Mouse (Mus musculus) c-Kit-positive CD71-positive TER-119-positive erythroid progenitor cells, embryonic 14.5 days (primary cell): Measurements from ENCODE around the gene Ebf1.

Source experiments
- DNase-seq: peaks from one replicate; pipeline ENCODE4 v3.0.0-alpha.2; 2013; ENCODE audit warnings: low spot score

Ebf1 gene

DNA sequence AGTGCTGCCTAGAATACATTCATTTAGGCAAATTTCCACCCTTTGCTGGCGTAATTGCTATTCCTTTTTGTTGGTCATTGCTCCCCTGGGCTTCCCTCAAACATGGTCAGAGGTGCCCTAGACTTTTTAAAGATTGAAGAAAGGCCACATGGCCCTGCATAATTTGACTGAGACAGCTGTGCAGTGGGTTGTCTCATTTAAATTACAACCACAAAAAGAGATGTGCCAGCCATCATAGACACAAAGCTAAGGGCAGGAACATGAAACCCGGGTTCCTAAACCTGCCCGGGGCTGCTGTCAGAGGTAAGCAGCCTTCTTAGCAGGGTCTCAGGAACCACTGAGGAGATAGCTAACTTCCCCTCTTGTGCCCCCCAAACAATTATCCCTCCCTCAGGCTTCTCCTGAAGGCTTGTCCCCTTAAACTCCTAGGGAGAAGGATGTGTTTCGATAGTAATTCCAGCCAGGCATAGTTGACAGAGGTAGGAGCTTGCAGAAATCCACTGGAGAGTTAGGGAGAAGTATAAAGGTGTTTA is 46.6 kb downstream of the Ebf1 start:
- DNase-seq: no peak

DNA sequence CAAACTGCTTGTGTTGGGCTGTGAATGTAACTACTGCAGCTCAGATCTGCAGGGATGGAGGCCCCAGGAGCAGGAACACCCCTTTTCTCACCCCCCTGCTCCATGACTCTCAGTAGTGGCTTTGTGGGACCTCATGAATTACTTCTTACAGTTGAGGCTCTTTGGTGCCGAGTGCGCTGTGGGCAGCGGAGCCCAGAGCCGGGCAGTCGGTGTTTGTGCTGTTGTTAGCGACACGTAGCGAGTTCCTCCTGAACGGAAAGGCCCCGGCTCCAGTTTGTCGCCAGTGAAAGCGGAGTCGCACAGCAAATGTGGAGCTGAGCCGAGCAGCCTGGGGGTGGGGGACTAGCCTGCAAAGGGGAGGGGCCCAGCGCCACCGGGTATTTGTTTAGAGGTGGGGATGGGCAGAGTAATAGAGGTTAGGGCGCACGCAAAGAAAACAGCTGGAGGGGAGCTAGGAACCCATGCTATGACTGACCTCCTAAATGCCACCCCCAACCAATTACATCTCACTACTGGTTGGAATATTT is 48.1 kb downstream of the Ebf1 start:
- no peak for DNase-seq

DNA sequence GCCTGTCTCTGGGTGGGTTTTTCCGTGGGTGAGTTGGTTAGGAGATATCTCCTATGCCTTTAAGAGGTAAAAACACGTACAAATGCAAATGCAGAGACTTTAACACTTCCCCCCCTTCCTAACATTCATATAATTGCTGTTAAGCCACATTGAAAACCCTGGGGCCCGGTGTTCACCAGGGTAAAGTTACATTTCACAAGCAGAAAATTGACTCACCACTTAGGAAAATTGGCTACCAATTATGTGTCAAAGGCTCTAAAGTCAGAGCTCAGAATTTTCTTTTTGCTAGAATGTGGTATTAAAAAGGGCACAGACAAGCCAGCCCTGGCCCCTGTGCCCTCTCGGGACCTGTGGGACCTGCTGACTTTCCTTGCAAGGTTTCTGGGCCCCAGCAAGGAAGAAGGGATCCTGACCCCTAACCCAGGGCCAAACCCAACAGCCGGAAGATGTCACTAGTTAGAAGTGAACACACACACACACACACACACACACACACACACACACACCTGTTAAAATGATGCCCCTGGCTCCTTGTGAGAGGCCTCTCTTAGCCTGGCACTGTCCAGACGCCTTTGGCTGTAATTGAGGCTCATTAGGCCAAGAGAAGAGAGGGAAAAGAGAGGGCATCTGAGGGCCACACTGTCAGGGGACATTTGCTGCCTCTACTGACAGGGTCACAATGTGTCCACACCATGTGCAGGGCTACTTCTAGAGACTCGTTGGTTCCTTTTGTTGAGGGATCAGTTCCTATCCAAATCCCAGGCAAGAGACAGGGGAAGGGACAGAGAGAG is 48.8 kb downstream of the Ebf1 start:
- no peak for DNase-seq

DNA sequence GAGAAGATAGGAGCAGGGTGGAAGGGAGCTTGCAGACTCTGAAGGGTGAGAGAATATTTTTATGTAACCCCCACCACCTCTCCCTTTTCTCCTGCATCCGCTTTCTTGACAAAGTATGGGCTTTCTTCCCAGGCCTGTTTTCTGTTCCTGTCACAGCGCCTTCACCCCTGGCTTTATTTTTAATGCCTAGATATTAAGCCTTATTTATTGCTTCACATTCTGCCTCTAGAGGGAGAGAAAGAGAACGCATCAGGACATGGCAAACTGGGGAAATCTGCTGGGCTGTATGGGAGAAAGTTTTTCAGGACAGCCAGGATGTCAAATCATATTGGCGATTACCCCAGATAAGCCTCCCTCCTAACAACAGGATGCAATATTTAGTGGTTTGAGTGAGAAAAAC is 49.6 kb downstream of the Ebf1 start:
- DNase-seq: no peak

DNA sequence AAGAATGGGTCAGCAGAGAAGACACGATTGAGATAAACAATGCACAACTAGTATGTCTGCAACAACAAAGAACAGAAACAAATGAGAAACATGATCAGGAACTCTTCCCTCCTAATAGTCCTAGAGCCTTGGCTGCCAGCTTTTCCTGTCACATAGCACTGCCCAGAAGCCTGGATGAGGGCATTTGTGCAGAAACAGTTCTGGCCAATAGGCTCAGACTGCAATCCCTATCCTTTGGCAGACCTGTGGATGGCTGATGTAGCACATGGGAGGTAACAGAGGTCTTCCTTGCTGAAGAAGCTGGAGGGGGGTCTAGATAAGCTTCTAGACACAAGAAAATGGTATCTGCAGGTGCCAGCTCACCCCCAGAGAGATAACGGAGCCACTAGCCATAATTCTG is 64.2 kb downstream of the Ebf1 start:
- DNase-seq: no peak

DNA sequence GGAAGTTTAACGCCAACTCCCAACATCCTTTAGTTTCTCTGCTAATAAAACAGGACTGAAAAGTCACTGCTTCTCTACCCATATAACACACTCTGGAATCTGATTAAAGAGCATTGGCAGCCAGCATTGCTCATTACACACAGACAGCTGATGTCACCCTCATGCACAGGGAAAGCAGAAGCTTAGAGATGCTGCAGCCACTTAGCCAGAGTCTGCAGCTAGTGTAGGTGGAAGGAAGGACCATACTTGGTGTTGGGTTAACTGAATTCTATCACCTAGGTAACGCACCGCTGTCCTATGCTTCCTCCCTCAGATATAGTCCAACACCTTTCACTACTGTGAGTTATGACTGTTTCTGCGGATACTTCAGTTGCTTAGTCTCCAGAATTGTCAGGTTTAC is 64.9 kb downstream of the Ebf1 start:
- no peak for DNase-seq

DNA sequence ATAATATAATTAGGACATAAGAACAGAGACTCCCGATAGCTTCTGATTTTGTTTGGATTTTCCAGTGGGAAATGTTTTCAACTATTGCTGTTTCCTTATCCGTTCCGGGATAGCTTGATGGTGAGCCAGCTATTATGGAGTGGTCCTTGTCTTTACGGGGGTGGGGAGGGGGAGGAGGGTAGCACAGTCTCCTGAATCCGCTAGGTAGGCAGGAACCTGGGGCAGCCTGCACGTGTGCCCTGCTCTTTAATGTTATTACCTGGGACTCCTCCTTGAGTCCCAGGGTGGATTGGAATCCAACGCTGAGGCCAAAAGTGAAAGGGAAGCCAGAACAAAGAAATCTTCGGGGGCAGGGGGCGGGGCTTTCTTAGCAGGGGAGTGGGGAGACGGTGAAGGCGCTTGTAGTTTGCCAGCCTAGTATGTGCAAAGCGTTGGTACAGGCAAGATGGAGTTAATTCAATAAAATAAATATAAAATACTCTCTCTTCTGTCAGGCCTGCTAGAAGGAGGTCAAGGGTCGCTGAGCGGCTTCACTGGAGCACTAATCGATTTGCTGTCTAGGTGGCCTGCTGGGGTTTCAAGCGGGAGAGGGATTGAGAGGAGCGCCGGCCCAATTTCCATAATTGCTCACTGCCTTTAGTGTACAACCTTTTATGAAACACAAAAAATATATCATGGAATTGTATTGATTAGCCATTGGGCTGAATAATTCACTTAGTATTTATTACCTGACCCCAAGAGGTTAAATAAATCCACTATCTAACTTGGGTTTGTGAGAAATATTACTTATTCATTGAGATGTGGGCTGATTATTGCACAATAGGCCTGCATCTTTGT is 65.8 kb downstream of the Ebf1 start:
- DNase-seq: no peak

DNA sequence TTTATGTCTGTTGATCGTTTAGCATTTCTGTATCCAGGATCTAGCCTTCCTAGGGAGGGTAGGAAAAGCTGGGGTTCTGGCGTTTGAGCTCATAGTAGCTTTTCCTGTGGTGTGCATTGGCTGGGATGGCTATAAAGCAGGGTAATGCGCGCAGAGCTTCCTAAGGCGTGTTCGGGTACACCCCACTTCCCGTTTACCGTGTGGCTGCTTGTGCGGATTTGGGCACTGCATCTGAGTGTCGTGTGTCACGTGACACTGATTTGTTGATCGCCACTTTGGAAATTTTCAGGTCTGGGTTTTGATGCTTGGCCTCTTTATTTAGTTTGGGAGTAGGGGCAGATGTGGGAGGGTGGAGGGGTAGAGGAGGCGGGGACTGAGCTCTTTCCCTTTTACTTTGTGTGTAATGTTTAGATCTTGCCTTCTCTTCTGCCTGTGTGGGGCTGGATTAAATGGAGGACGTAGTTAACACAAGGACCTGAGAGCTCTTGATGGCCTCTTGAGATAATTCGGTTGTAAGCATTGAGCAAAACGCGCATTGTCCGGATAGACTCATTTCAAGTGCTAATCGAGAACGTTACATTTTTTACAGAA is 67.5 kb downstream of the Ebf1 start:
- no peak for DNase-seq

DNA sequence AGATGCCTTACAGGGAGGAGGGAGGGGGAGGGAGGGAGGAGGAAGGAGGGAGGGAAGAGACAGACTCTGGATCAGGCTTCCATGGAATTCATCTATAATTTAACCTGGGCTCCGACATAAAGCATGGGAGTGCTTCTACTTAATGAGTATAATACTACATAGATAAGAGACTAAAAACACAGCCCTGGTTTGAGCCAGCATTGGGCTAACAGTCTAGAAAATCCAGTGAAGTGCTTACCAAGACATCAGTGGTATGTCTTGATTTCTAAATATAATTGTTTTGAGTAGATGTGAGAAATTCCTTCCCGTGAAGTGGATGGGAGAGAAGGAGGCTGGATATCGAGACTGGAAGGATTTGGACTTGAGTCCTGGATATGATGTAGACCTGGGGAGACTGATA is 68.0 kb downstream of the Ebf1 start:
- no peak for DNase-seq

DNA sequence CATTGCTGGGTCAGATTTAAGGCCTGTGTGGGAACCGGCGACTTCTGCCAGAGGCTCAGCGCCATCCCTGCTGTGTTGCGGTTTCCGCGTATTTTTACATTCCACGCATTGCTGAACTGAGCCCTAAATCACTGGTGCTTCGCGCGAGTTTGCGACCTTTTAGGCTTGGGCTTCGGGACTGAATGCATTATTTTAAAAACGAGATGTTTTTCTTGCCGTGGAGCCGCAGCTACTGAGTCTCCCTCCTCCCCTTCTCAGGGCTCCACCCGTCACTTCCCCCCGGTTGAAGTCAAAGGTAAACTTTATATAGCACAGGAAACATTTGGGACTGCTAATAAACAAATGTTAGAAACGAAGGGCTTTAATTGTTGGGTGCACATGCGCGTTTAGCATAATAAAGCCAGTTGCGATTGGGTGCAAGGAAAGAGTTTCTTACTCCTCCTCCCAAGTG is 68.8 kb downstream of the Ebf1 start:
- no peak for DNase-seq

DNA sequence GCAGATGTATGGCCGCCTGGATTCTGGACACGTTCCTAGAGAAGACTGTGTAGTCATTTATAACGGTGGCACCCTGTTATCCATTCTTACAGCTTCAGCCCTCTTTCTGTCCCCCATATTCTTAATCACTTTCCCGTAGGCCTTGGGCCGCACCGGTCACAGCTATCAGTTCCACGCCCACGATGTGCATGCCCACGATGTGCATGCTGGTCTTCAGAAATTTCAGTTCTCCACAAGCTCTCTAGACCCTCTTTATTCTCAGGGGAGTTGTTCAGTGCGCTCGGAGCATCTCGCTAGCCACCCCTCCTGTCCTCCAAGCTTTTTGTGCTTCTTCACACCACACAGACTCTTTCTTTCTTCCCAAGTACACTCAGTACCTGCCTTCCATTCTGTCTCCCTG is 69.3 kb downstream of the Ebf1 start:
- no peak for DNase-seq

DNA sequence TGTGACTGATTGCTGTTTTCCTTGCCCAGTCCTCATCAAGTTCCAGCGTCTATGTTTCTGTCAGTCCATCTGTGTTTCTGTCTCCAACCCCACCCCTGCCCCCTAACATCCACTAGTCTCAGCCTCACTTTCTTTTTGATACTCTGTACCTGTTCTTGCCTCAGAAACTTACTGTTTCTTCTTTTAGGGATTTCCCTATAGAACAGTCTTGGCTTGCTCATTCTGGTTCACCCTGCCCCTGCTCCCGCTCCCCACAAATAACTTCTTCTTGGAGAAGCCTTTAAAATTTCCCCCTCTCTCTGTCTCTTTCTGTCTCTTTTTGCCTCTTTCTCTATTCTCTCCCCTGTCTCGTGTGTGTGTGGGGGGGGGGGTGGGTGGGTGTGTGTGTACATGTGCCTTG is 71.4 kb downstream of the Ebf1 start:
- DNase-seq: no peak

DNA sequence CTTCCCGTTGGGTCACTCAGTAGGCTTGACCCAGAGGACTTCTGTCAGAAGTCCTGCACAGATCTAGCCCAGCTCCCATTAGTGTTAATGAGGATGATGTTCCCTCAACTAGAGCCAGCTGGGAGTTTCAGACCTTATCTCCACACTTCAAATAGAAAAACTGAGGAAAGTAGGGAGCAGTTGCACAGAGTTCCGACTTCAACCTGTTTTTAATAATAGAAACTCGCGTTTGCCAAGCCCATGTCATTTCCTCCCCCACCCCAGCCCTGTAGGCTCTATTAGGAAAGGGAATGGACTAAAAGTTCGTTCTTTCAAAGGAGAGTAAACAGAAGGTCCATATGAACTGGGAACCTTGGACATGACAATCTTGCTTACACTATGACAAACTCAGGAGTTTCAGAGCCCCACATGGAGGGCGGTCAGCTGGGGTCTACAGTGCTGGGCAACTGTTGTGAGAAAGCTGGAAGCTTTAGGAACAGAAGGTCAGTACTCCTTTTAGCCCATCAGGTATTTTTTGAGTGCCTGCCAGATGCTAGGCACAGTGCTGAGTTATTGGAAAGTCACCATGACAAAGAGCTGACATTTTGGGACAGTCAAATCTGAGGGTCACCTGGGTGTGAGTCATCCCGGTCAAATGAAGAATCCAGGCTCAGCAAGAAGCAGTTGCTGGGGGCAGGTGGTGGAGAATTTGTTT is 72.6 kb downstream of the Ebf1 start:
- DNase-seq: no peak

DNA sequence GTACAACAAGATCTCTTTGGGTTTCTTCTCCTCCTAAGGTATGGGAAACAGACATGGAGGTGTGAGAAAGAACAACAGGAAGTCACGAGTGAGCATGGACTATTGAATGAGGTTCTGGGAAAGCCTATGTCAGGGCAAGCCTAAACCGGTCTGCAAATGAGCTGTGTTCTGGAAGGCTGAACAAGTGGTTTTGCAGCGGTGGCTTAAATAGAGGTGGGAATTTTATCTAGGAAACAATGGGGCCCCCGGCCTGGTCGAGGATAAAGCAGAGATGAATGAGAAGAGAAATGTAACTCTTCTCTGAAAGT is 73.1 kb downstream of the Ebf1 start:
- no peak for DNase-seq

DNA sequence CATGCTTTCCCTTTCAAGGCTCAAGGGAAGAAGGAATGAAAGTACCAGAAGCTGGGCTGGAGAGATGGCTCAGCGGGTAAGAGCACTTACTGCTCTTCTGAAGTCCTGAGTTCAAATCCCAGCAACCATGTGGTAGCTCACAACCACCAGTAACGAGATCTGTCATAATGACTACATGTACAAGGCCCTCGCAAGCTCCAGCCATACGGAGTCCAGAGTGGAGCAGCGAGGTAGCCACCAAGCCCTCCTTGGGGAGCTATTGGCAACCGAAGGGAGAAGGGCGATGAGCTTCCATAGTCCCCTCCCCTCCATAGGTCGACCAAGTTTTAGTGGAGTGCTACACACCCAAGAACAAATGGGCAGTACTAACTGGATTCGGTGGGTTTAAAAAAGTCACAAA is 78.3 kb downstream of the Ebf1 start:
- DNase-seq: no peak

DNA sequence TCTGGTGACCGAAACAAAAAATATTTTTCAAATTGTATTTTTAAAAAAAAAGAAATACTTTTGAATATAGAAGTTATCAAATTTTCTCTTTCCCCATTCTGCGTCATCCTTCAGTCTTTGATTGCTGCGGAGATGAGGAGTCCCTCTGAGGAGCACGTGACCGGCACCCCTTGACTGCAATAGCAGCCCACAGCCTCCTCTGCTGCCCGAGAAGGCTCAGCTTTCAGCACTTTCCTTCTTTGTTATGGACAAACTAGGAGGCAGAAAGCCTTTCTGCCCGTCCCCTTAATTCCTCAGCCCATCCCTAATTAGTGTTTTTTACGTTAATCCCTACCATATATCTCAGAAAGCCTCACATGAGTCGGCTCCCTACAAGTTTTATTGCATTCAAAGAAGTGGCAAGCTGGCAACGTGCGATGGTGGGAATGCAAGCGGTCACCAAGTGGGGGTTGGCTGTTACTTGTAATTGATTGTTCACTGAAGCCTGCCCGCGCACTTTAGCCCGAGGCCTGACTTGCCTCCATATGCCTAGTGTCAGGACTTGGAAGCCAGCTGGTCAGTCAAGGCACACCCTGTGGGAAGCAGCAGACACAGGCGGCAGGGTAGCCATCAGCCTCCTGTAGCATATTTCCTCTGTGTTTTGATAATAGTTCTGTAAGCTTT is 79.6 kb downstream of the Ebf1 start:
- DNase-seq: no peak

DNA sequence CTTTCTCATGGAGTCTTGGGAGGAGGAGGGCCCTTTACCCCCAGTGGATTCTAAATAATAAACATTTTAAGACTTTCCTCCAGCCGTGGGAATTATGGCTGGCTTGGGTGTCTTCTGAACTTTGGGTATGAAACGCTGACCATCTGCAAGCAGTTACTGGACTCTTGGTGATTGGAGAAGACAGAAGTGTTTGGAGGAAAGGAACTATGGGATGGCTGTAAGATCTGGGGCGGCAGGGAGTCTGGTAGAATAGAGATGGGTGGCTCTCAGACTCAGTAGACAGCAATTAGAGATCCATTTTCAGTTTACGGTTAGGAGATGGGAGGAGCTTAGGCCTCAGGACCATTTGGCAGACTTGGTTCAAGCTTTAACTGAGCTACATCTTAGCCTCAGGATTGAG is 83.1 kb downstream of the Ebf1 start:
- DNase-seq: no peak

DNA sequence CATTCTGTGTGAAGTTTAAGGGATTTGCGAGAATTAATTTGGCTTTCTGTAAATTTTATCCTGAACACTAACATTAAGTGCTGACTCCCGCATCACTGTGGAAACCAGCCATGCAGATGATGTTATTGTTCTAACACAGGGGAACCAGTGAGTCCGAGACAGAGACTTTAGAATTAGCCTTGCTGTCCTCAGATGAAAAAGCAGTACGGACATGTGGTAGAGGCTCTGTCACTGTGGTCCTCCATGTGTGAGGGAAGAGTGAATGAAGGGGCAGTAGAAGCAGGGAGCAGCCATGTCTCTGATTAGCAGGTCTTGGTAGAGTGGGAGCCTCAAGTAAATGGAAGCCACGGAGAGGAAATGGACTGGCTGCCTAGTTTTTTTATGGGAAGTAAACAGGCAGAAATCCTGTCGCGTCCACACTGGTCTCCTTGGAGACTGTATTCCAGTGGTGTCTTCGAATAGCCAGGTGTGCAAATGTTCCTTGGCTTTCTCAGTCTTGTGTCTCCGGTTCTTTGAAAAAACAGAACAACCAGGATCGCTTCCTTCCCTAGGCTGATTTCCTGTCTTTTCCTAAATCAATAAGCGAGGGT is 84.2 kb downstream of the Ebf1 start:
- no peak for DNase-seq

DNA sequence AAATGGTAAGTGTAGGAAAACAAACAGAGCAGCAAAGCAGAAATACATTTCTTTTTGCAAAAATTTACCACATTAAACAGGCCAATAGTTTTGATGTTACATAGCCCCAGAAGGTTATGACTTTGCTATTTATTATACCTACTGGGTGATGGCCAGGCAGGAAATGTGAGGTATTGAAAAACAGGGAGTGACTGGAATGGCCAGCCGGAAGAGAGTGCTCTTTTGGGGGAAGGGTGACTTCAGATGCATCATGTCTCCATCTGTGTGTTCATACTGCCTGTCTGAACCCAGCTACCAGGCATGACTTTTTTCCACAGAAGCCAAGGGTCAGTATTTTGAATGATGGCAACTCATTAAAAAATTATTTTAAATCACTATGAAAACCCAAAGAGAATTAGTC is 84.7 kb downstream of the Ebf1 start:
- DNase-seq: no peak

DNA sequence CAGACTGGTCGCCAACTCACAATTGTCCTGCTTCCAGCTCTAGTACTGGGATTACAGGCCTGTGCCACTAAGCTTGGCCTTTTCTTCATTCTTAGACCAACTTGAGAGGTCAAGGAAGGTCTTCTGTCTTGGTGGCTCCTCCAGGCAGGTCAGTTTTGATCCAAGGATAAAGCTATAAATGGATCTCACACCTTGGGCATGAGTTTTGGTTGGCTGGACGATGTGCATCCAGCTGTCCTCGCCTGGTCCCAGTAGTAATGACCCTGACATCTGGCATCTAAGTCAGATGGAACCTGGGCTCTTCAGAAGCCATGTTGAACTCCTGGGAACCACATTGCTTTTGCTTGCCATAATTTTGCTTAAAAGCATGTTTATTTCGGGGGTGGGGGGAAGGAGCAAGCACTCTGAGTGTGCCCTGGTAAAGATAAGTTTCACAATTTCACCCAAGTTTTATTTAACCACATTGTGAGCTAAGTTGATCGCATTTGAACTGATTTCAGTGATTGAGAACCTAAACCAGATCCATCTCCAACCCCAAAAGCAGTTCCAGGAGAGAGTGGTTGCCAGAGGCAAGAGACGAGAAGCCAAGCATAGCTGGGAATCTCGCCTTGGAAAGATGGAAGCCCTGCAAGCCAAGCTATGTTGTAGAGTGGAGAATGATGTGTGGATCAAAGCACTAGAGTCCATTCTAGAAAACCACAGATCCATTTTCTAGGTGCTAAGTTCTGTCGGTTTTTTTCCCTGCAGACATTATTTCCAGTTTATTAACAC is 85.8 kb downstream of the Ebf1 start:
- DNase-seq: no peak
